Mouse (Mus musculus) cerebellum, postnatal 36 days (tissue): ENCODE measurements at regions not wholly inside any gene's neighbourhood (a gene's known extent, or its start where the extent isn't known, plus 50 kb on each side); places are given as distances from the start of the nearest gene placed in this dataset.
"Not testable (repeated sequence)": the region's sequence is repeated elsewhere in the genome, so short reads cannot be mapped to it uniquely, and the experiment has no call there.

Experiments used
- DNase-seq, 2 experiments: peaks; one replicate each; pipeline ENCODE4 v3.0.0; 2021 to 2022; ENCODE audit warnings: mixed read lengths in 2 of 2

DNA sequence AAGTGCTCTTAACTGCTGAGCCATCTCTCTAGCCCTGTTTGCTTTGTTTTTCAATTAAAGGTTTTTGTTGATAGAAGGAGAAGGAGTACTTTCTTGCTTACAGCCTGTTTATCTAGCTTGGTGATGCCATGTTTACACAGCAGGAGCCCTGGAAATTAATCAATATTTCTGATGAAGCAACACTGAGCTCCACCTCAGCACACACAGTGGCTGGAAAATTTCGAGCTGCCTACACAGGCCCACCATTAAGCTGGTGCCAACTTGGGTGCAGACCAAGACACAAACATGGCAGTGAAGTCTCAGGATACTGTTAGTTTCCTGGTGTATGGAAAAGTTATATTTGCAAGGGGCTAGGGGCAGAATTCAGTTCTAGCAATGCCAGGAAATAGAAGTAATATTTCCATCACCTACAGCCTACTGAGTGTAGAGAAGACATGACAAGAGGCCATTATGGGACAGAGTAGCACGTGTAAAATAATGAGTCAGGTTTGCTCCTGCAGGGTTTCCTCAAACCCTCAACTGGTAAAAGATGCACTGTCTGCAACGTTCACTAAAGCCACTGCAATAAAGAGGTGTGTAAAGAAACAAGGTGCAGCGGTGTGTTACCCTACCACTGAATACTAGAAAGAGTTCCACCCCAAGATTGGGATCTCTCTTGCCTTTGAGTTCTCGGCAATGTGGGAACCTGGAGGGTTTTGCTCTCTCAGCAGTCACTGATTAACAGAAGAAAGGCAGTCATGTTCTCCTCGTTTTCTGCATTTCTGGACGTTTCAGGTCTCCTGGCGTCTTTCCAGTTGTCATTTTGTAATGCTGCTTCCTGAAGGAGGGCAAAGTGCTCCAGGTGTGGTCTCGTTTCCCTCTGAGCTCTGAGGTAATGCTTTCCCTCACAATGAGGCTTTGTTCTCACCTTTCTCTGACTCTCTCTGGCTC, 108.8 kb upstream of the Fhl2 start:
- DNase-seq: no peak

DNA sequence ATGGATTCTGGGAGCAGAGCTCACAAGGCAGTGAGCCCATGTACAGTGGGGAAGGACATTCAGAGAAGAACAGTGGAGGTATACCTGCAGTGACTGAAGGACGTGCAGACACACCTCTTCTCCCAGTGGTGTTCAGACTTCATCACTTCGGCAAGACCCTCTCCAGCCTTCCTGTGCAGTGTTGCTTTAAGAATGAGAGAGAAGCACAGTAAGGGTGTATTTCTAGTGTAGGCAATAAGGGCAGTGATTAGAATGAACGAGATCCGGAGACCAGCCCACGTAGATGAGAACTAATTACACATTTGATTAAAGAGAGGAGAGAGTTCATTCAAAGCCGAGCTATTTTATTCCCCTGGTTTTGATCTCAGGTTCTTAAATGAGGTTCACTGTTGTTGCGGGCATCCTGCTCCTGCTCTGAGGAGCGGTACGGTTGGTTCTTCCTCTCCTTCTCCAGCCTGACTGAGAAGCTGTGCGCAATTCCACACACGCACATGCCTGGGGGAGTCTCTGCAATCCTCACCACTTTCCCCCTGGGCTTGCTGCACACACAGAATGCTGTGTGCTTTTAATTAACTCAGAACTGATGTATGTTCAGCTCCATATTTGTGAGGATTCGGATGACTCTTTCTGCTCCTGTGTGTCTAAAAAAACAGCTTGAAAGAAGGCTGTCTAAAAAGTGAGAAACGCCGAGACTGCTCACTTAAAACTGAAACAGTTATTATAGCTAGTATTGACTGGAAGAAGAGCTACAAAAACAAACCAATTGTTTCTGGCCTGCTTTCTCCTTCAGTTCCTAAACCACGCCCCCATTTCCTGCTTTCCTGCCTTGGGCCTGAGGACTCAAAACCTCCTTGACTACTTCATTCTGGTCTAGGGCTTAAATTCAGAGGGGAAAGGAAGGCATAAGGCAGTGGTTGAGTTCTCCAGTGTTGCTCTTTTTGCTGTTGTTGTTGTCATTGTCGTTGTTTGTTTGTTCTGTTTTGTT, 114.2 kb upstream of the Fhl2 start:
- no peak for DNase-seq

DNA sequence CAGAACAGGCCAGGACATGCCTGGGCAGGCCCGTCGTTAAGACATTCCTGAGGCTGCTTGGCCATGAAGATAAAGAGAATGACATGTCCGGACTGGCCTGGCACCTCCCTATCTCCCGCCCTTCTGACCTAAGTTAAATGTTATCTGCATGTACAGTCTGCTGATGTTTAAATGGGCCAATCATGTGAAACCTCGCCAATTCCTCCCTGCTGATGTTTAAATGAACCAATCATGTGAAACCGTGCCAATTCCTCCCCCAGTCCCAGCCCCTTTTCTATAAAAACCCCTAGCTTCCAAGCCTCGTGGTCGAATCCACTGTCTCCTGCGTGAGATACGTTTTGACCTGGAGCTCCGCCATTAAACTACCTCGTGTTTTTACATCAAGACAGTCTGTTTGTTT, 119.5 kb upstream of the Fhl2 start:
- not testable (repeated sequence) for DNase-seq

DNA sequence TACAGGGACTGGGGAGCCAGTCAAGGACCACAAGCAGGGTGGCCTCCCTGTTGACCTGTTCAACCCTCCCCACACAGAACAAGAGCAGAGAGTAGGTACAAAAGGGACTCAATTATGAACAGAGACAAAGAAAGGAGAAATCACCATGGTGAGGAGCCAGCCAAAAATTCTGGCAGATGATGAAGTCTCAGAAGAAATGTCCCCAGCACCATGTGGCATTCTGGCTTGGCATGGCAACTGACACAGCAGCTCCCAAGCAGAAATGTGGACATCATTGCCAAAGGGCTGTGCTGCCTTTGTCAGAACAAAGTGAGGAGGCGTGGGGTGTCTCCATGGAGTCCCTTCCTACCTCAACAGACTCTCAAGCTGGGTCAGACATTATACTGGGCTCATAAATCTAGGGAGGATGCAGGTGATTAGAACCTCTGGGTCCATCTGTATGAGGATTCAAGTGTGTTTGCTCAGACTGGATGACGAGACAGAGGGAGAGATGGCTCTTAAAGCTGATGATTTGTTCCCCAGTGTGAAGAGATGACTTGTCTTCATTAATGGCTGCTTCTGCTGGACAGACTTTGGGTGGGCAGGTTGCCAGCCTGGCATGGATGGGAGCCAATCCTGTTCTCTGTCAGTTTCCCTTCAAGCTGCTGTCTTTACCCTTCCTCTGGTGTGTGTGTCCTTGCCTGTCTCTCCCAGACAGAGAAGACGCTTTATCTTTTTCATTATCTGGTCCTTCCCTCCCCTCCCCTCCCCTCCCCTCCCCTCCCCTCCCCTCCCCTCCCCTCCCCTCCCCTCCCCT, 120.5 kb upstream of the Fhl2 start:
- DNase-seq: peak; percentile 43 to 49

DNA sequence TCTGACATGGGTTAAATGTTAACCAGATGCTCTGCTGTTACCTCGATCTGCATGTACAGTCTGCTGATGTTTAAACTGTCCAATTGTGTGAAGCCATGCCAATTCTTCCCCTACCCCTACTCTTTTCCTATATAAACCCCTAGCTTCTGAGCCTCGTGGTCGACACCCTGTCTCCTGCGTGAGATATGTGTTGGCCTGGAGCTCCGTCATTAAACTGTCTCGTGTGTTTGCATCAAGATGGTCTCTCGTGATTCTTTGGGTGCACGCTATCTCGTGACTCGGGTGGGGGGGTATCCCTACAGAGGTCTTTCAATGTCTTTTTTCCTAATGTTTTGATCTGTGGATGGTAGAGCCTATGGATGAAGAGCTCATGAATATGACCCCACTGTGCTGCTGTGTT, 110.9 kb upstream of the Nck2 start:
- not testable (repeated sequence) for DNase-seq

DNA sequence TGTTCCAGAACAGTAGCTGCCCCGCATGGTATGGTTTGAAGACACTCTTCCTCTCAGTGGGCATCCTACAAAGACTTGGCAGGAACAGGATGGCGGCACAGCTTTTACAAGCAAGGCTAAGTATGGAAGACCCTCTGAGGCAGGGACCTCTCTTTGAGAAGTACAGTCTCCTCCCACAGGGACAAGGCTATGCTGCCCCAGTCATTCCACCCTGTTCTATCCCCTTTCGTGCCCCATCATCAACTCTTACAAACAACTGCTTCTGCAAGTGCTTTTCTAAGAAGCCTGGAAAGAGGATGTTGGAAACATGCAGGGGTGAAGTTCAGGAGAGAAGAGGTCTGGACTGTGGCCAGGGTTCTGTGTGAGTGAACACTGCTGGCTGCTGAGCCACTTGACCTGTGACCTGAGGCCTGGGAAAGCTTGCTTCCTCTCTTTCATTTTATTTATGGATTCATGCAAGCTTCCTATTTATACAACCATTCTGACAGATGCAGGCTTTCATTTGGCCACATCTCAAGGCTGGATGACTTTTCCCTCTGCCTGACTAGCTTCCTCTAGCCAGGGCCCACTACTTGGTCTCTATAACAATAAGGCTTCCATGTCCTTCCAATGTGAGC, 107.1 kb upstream of the Nck2 start:
- no peak for DNase-seq

DNA sequence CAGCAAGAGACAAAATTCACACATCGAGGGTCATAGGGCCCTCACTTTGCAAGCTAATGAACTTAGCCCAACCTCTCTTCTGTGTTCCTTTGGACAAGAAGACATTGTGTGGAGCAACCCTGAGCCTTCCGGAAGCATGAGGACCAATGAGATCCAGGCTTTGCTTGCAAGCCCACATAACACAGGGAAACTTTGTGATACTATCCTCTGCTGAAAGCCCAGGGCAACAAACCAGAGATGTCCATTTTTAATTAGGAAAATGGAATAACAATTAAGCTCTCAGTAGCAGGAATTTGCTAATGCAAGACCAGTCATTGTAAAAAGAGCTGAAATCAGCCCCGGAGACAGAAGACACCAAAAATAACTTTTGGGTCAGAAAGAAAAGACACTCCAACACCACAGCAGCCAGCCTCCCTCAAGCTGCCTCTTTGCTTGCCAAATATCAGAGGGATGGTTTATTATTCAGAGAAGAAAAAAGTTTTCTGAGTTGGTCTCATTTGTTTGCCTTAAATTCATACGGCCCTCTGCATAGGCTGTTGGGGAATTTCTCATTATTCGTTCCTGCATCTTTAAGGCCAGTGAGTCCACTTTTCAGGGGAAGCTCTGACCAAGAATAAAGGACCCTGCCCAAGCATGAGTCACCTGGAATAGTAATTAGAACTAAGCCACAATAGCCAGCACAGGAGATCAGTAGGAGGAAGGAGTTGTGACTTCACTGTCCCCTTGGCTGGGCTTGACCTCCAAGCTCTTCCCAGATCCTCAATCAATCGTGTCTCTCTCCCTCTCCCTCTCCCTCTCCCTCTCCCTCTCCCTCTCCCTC, 106.1 kb upstream of the Nck2 start:
- no peak for DNase-seq

DNA sequence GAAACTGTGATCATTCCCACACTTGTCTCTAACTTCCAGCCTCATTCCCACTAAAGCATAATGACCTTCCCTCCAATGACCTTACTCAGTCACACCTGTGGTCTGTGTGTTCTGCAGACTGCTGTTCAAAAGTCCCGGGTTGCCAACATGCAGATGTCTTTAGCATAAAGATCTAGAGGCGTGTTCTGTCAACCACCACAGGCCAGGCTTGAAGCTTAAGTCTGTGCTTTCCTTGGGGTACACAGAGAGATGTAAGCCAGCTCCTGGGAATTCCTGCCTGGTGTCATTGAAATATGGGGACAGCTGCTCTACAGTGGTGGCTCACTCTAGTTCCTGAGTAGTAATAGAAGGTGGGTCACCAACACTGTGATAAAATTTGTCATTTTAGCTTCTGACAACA, 101.5 kb upstream of the Nck2 start:
- DNase-seq: no peak

DNA sequence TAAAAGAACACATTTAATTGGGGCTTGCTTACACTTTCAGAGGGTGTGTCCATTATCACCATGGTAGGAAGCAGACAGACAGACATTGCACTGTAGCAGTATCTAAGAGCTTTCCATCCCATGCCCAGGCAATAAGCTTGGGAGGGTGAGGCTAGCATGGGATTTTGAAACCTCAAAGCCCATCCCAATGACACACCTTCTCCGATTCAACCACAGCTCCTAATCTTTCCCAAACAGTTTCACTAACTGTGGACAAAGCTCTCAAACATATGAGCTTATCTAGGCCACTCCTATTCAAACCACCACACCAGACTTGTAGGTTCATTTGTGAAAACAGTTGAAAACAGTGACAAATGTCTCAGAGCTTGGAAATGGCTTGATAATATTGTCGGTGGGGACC, 101.0 kb upstream of the Nck2 start:
- DNase-seq: no peak

DNA sequence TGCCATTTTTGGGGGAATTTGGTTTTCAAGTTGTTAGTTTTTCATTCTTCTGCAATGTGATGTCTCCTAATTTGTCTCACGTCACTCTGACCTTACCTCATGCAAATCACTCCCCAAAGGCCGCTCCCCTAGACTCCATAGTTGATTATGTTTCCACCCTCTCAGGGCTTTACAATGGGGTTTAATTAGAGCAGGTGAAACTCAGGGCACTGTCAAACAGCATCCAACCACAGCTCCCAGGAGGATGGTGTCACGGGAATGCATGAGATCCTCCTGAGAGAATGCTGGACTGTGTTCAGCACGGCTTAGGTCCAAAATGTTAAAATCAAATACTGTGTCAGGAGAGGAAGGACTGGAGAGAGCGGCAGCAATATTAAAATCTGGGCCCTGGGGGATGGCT, 100.4 kb upstream of the Nck2 start:
- no peak for DNase-seq

DNA sequence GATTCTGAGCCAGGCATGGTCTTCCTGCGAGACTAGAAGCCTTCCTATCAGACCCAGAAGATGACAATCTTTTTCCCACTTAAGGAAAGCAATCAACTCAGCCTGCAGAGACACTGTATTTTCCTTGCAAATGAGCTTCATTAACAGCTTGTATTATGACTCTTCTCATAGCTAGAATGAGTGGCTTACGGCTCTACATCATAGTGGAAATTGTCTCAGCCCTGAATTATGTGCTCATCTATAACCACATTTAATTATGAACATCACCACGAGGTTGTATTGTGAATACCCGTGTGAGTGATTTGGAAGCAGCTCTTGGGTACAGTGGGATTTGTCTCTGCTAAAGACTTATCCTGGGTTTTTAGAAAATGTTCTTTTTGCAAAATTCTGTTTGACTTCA, 97.2 kb upstream of the Nck2 start:
- no peak for DNase-seq

DNA sequence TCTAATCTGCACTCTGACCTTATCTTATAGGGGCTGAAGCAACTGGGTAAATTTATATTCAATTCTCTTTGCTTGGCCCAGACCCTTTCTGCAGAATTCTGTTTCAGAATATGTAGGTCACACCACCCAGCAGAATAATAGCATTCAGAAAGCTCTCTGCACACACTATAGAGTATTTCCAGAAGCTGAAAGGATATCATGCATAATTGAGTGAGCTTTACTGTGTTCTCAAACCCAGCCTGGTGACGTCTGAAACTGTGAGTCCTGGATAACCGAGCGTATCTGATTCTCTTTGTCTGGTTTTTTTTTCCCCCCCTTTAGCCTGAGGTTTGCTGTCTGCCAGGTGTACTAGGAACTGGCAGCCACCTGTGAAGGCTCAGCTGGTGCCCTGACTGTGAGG, 94.4 kb upstream of the Nck2 start:
- no peak for DNase-seq

DNA sequence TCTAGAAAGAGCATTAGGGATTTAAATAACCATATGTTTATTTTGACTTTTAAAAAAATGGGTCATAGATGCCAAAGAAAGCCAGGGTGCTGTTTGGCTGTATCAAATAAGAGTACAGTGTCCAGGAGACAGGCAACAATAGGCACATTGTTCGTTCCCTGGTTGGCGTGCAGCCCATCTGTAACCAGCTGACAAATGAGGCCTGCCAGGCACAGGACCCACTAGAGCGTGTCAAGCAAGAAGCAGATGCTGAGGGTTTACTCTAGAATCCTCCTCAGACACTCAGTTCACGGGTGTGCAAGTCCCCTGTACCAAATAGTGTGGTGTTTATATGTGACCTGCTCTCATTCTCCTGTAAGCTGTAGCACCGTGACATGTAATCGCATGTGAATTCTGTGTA, 86.2 kb upstream of the Nck2 start:
- peak; percentile 21 to 37 for DNase-seq

DNA sequence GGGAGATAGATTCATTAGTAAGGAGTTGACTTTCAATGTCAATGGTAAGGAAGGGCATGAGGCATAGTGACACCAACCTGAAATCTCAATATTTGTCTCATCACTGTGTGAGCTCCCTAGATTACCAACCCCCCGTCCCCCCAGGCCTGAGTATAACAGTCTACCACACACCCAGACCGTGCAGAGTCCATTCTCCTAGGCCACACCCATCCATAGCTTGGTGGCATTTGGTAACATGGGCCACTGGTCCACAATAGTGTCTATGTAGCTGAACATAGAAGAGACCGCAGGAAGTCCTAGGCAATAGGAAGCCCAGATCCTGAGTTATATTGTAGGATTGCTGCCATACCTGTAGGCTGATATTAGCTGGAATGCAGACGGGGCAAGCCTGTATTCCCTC, 84.7 kb upstream of the Nck2 start:
- DNase-seq: no peak

DNA sequence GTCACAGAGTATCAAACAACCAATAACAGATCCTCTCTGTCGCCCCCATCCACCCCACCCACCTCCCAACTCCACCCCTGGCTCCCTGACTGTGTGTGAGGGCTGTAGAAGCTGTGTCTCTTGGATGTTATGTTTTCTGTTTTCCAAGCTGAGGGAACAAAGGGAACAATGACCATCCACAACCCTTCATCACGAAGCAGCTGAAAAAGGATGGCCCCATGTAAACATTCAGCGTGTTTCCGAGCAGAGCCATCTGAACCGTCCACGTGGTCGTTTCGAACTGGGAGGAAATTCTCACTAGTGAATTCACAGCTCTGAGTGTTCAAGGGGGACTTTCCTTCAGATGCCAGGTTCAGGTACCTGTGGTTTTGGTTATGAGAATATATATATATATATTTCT, 84.1 kb upstream of the Nck2 start:
- no peak for DNase-seq

DNA sequence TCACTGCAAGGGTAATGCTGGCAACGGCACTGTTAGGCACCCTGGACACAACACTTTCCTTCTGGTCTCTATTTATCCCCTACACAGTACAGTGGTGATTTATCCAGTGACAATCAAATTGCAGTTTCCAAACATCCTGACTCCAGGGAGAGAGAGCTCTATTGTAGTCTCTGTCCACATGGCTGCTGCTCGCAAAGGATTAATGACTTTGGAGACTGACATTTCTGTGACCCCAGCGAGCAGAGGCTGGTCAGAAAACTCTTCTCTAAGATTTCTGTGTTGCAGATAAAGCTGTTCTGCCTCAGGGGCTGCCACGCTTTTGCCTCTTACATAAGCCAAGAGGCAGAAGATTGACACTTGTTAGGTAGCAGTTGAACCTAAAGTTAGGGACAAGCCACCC, 83.6 kb upstream of the Nck2 start:
- no peak for DNase-seq

DNA sequence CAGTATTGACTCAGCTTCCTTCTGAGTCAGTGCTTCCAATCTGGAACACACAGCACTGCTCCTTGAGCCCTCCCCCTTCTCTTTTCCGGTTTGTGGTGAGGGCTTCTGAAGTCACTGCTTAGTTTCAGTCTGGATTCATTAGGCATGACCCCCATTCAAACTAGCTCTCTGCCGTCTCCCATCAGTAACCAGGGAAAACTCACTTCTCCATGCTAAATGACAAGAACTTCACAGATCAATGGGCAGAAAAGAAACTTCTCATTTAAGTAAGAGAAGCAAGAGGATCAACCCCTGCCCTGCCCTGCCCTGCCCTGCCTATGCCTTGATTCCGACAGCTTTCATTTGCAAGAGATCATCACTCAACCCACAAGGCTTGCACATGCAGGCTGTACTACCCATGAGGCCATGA, 82.9 kb upstream of the Nck2 start:
- no peak for DNase-seq

DNA sequence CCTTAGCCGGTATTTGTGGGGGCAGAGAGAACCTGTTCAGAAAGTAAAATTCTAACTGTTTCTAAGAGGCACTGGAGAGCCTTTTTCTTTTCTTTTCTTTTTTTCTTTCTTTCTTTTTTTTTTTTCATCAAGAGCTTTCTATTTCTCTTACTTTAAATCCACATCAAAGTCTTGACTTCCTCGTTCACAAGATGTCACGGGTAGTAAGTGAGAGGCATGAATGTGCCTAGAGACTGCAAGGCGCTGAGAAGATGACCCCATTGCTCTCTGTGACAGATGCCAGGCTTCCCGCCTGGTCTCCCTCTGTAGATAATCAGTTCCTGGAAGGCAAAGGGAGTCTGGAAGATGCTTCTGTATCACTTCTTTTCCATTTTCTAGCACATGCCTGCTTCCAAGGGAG, 82.2 kb upstream of the Nck2 start:
- DNase-seq: no peak

DNA sequence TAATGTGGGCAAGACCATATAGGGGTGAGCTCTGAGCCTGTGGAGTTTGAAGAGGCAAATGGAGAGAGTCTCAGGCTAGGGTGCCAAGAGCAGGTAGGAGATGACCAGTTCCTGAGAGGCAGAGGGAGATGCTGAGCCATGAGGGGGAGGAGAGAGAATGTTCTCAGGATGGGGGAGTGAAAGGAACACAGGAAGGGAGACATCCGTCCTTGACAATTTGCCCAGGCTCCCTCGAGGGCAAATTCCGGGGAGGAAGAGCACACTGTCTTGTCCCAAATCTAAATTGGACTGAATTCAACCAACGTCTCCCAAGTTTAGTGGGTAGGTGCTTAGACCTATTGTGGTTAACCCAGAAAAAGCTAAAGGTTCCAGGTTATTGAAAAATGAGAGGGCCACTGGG, 81.2 kb upstream of the Nck2 start:
- DNase-seq: no peak

DNA sequence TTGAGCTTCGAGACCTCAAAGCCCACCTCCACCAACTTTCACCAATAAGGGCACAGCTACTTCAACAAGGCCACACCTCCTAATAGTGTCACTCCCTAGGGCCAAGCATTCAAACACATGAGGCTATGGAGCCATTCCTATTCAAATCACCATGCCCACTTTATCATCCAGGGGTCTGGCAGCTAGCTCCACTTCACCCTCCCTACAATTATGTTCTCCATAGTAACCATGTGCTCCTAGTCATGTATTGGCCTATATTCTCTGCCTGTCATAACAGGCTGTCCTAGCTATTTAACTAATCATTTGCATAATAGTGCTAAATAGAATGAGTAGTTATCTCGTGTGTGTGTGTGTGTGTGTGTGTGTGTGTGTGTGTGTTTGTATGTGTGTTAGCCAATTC, 77.9 kb upstream of the Nck2 start:
- no peak for DNase-seq

DNA sequence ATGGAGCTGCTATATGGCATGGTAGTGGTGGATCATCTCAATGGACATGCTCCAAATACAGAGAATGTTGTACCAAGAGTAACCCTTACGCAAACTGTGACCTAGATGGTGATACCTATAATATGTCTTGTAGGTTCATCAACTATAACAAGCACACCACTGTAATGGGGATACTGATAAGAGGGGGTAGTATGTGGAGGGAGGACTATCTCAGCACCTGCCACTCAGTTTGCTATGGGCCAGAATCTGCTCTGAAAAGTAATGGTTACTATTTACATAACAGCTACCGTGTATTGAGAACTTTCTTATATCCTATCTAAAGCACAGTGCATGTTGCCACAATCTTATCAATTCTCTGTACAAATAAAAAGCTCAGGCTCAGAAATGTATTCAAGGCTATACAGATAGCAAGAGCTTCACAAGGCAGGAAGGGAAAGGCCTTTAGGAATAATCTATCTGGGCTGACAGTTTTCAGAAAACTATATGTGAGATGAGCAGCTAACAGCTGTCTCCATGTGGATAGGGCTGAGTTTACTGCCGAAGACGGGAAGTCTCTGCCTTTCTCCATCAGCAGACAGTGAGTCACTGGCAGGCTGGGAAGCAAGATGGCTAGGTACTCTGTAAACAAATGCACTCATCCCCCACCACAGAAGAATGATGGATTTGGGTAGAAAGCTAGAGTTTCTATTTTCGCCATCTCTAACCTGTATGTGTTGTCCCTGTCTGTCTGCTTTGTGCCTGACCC, 77.1 kb upstream of the Nck2 start:
- DNase-seq: no peak
